Mouse (Mus musculus) spleen, adult 2 months (tissue): ENCODE data around the gene Mcm6. TPM values are rescaled to one million over a fixed set of nuclear protein-coding genes. Genes with fewer than 3 reads are reported as not detected.
A peak's percentile ranks its signal among the peaks of the same experiment; 100 is the strongest.

Experiments
- DNase-seq, 2 experiments: peaks; one replicate each; pipeline versions ENCODE4 v3.0.0 to v3.0.0-alpha.2; 2012 to 2021; ENCODE audit warnings: low spot score in 2 of 2, low read depth in 1 of 2
- H3K27ac ChIP-seq: fragments of 200-500 bp; 2 replicates; pipeline ENCODE4 v1.5.1; 2012; ENCODE audit warnings: low read length, inconsistent platforms; ENCODE audit not compliant: insufficient read depth
- H3K27me3 ChIP-seq: fragments of 200-500 bp; 2 replicates; pipeline ENCODE4 v1.6.1; 2012; ENCODE audit warnings: mild to moderate bottlenecking, moderate library complexity, low read length, inconsistent platforms; ENCODE audit not compliant: control insufficient read depth, insufficient read depth
- H3K36me3 ChIP-seq: fragments of 200-500 bp; 2 replicates; pipeline ENCODE4 v1.6.1; 2012; ENCODE audit warnings: mild to moderate bottlenecking, low read length, inconsistent platforms; ENCODE audit not compliant: control insufficient read depth, insufficient read depth
- H3K4me1 ChIP-seq: fragments of 200-500 bp; 2 replicates; pipeline ENCODE4 v1.6.1; 2011; ENCODE audit warnings: inconsistent platforms; ENCODE audit not compliant: control insufficient read depth, insufficient read depth, insufficient read length
- H3K4me3 ChIP-seq: fragments of 200-500 bp; 2 replicates; pipeline ENCODE4 v1.5.1; 2011; ENCODE audit warnings: mild to moderate bottlenecking, inconsistent platforms; ENCODE audit not compliant: insufficient read depth, insufficient read length; ENCODE audit errors: extremely low read depth
- CTCF ChIP-seq: fragments of 200-500 bp; IDR thresholded peaks from 2 replicates; pipeline ENCODE4 v1.5.1; 2011; ENCODE audit warnings: mild to moderate bottlenecking, inconsistent platforms; ENCODE audit not compliant: insufficient read depth, insufficient read length, insufficient replicate concordance; ENCODE audit errors: extremely low read depth
- POLR2A ChIP-seq: fragments of 200-500 bp; IDR thresholded peaks from 2 replicates; pipeline ENCODE4 v1.6.1; 2011; ENCODE audit warnings: low read depth, low read length, inconsistent platforms
- WGBS: fragments of 180-500 bp; shearing (Covaris S2); methylation state at CpG from one replicate; pipeline ENCODE4 v1.1.7; 2018; 5-methylcytosine and 5-hydroxymethylcytosine counted together
- polyA plus RNA-seq: library from polyadenylated mRNA; depleted of rRNA; stranded (reverse); fragments of >200 nt; gene quantifications from 2 replicates; pipeline ENCODE4 v1.2.3, GENCODE M21; 2012; rRNA removed

Gene Mcm6
- polyA plus RNA-seq: 16.2 and 16.9 TPM in 2 replicates

DNA sequence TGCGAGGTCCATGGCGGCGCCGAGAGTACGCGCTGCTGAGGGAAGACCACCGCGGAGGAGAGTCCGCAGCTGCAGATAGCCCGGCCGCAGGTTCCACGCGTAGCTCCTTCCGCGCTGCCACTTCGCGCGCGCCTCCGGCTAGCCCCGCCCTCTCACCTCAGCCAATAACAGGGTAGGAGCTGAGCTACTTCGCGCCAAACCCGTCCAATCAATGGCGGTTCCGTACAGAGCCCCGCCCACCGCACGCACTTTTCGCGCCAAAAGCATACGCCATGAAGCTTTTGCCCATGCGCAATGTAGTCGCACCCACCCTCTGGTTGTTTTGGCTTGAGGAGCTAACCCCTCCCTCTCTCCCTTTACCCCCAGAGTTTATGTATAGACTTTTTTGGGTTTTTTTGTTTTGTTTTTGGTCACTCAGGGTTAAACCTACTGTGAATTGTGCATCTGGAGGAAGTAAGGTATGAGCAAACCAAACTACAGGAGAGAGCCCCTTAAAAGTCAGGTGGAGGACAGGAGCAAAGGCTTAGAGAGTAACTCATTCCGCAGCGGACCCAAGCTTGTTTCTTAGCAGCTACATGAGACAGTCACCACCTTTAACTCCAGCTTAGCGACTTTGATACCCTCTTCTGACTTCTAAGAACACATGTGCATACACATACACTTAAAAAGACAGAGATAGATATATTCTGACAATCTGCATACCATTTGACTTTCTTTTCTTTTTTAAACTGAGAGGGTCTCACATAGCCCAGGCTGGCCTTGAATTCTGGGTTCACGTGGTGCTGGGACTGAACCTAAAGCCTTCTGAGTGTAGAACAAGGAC is at the start of gene Mcm6:
Gene Mcm6, minus strand, starts transcription at position 111 of the 823 bp plus-strand sequence.
- Histone ChIP-seq H3K27me3 (no peaks in the 10 kb centered on the region), H3K4me3 (peak within 1 kb of the TSS; percentile 91), H3K27ac (peak within 1 kb of the TSS; percentile 64), H3K4me1 (peaks cover 13% of the 10 kb centered on the region), H3K36me3 (peaks cover 6% of the 10 kb centered on the region)
- peak; percentile 84 to 95 for DNase-seq
- WGBS: 2% methylated on average over 38 of the region's 38 CpGs
- no peak for TF ChIP-seq CTCF
- peak; percentile 37; the same call in 1 of the 2 replicates for TF ChIP-seq POLR2A

DNA sequence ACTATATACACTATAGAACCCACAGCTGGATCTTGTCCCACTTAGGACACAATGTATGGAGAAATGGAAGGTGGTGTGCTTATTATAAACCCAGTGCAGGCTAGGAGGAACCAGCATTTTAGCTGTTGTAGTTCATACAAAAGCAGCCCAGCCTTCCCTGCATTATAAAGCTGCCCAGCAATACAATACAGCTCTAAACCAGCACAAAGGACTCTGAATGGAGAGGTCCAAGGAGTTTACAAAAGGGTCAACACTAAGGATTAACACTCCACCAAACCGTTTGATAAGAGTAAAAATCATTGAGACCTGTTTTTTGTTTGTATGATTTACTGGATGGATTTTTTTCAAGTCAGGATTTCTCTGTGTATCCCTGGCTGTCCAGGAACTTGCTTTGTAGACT is 47.4 kb upstream of the Mcm6 start:
- whole genome bisulfite sequencing: 87% methylated on average over 1 of the region's 1 CpGs
- Histone ChIP-seq H3K27ac (no peak overlapping the region), H3K4me1 (no peaks in the 10 kb centered on the region), H3K27me3 (no peaks in the 10 kb centered on the region), H3K36me3 (peaks cover 10% of the 10 kb centered on the region), H3K4me3 (no peak overlapping the region)
- TF ChIP-seq CTCF: no peak
- no peak for TF ChIP-seq POLR2A
- no peak for DNase-seq

DNA sequence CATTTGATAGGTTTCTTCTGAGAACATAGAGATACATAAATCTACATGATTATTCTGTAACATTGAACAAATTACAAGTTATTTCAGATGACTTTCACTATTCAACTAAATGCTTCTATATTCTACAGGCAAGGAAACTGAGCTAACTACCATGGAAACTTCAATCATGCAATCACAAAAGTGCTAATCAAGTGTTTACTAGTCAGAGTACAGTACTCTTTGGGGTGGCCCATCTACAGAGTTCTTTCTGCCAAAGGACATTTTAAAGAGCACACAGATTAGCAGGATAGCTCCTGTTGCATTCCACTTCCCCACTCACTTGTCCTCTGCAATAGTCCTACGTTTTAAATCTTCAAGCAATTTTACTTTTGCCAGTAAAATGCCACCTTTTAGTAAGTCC is 46.2 kb upstream of the Mcm6 start:
- peaks cover 16% of the 10 kb centered on the region for H3K36me3 ChIP-seq
- no peak for DNase-seq
- no peaks in the 10 kb centered on the region for H3K27me3 ChIP-seq
- H3K27ac ChIP-seq: no peak overlapping the region
- 82% methylated on average over 1 of the region's 1 CpGs for WGBS
- no peak for TF ChIP-seq CTCF
- no peak for TF ChIP-seq POLR2A
- no peak overlapping the region for H3K4me3 ChIP-seq
- no peaks in the 10 kb centered on the region for H3K4me1 ChIP-seq

DNA sequence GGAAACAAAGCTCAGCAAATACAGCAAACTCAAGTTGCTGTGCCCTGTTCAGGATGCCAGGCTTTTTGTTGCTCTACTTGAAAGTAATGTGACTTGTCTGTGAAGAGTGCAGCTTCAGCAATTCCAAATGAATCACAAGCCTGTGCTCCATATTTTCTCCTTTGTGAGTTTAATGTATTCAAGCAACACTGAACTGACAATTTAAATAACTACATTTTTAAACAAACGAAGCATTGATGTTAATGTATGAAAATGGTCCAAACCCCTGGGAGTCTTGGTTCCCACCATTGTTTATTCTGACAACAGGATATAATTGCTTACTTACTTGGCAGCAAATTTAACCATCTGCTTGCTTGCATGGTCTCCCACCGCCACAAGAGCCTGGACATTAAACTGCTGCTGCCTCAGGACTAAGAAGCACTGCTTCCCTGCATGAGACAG is 45.6 kb upstream of the Mcm6 start:
- 88% methylated on average over 2 of the region's 2 CpGs for WGBS
- H3K4me3 ChIP-seq: no peak overlapping the region
- TF ChIP-seq CTCF (no peak), POLR2A (no peak)
- H3K4me1 ChIP-seq: no peaks in the 10 kb centered on the region
- no peak overlapping the region for H3K27ac ChIP-seq
- DNase-seq: no peak
- H3K36me3 ChIP-seq: peaks cover 16% of the 10 kb centered on the region
- H3K27me3 ChIP-seq: no peaks in the 10 kb centered on the region

DNA sequence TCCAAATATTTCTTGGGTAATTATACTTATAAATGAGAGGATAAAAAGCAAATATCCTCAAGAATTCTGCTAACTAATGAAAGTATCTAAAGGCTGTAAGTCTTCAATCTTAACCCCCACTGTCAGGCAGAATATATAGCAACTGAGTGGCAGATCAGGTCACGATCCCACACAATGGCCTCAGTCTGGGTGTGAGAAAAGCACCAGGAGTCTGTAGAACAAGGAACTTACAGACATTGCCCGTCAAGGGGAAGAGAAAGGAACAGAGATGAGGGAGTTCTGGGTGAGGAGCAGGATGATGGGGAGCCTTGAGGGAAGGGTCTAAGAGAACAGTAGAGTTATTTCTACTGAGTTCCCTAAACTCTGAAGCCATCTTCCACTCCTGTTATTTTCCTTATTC is 41.5 kb upstream of the Mcm6 start:
- no peak for DNase-seq
- Histone ChIP-seq H3K4me1 (no peaks in the 10 kb centered on the region), H3K27ac (no peak overlapping the region), H3K36me3 (peaks cover 16% of the 10 kb centered on the region), H3K4me3 (no peak overlapping the region), H3K27me3 (no peaks in the 10 kb centered on the region)
- WGBS: 79% methylated on average over 2 of the region's 2 CpGs
- TF ChIP-seq POLR2A (no peak), CTCF (no peak)

DNA sequence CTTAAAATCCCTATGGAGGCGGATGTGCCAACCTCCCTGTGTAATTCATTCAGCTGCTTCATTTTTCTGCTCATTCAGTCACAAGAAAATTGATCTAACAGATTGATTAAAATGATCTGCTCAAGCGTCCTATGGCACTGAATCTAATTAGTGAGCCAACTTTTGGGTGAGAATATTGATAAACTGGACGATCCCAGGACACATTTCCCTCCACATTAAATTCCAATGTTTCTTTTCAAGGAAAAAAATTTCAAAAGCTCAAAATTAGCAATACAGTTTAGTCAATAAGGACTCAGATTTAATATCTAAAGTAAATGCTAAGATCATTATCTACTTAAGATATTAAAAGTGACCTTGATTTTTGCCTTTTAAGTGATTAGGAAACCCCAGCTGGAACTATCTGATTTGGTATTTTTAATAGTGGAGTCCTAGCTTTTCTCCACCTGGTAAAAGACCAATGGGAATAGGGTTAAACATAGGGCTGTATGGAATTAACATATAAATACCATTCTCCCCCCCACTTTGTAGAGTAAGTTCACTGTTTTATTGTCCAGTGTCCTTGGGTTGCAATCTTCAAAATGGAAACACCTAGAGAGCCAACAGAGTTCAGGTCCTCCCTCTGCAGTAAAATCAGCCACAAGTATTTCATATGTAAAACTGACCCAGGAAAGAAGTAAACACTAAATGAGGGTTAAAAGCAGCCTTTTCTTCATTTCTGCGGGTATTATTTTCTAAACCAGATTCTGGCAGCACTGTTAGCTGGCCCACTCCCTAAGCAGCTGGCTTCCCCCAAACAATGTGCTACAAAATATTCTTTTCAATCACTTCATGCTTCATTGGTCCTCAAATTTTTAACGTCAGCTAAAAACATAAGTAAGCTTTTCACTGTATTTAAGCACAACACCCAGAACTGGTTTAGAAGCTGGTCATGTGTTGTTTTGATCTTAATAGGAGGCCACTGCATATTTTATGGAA is 40.8 kb upstream of the Mcm6 start:
- no peaks in the 10 kb centered on the region for H3K4me1 ChIP-seq
- no peak for TF ChIP-seq POLR2A
- no peak for TF ChIP-seq CTCF
- no peak overlapping the region for H3K27ac ChIP-seq
- H3K36me3 ChIP-seq: peaks cover 16% of the 10 kb centered on the region
- no peaks in the 10 kb centered on the region for H3K27me3 ChIP-seq
- 91% methylated on average over 5 of the region's 5 CpGs for WGBS
- DNase-seq: no peak
- no peak overlapping the region for H3K4me3 ChIP-seq
